Mouse (Mus musculus) limb, embryonic 14.5 days (tissue): Measurements from ENCODE around the gene Meis1. TPM values are rescaled to one million over a fixed set of nuclear protein-coding genes. Genes with fewer than 3 reads are reported as not detected.

Source experiments
- ATAC-seq: fragments of 200-750 bp; cut with Nextera tagmentation; 2 replicates; pipeline ENCODE4 v1.8.0; 2017; ENCODE audit warnings: low read depth, moderate number of reproducible peaks, moderate TSS enrichment; ENCODE audit not compliant: low FRiP score
- DNase-seq: peaks from one replicate; pipeline ENCODE4 v3.0.0-alpha.2; 2015; ENCODE audit warnings: low spot score
- H3K27ac ChIP-seq: fragments of 300-500 bp; sonication (generic); replicated peaks from 2 replicates; pipeline ENCODE4 v1.5.1; 2014; ENCODE audit warnings: low read depth, mild to moderate bottlenecking, low read length, moderate library complexity, mixed read lengths
- H3K27me3 ChIP-seq: fragments of 300-500 bp; sonication (generic); 2 replicates; pipeline ENCODE4 v1.6.1; 2014; ENCODE audit warnings: low read length, mixed read lengths; ENCODE audit not compliant: control insufficient read depth, insufficient read depth
- H3K36me3 ChIP-seq: fragments of 300-500 bp; sonication (generic); 2 replicates; pipeline ENCODE4 v1.6.1; 2014; ENCODE audit warnings: mild to moderate bottlenecking, low read length, moderate library complexity, mixed read lengths; ENCODE audit not compliant: control insufficient read depth, insufficient read depth
- H3K4me1 ChIP-seq: fragments of 300-500 bp; sonication (generic); 2 replicates; pipeline ENCODE4 v1.6.1; 2014; ENCODE audit warnings: antibody characterized with exemption, low read length, mixed read lengths; ENCODE audit not compliant: control insufficient read depth, insufficient read depth
- H3K4me2 ChIP-seq: fragments of 300-500 bp; sonication (generic); replicated peaks from 2 replicates; pipeline ENCODE4 v1.6.1; 2014; ENCODE audit warnings: low read depth, mild to moderate bottlenecking, low read length, moderate library complexity; ENCODE audit not compliant: severe bottlenecking
- H3K4me3 ChIP-seq: fragments of 300-500 bp; sonication (generic); replicated peaks from 2 replicates; pipeline ENCODE4 v1.5.1; 2014; ENCODE audit warnings: low read length
- H3K9ac ChIP-seq: fragments of 300-500 bp; sonication (generic); 2 replicates; pipeline ENCODE4 v1.6.1; 2014; ENCODE audit warnings: mild to moderate bottlenecking, low read depth, low read length, moderate library complexity; ENCODE audit not compliant: severe bottlenecking
- H3K9me3 ChIP-seq: fragments of 300-500 bp; sonication (generic); 2 replicates; pipeline ENCODE4 v1.6.1; 2016; ENCODE audit warnings: low read length; ENCODE audit not compliant: control insufficient read depth
- POLR2A ChIP-seq: fragments of 200-500 bp; IDR thresholded peaks from 2 replicates; pipeline ENCODE4 v1.8.0; 2012; ENCODE audit warnings: inconsistent platforms, mild to moderate bottlenecking, moderate library complexity, borderline replicate concordance; ENCODE audit not compliant: insufficient read depth, insufficient read length; ENCODE audit errors: extremely low read depth
- WGBS: fragments of 180-500 bp; shearing (Covaris S2); extraction: QIAGEN DNeasy Blood & Tissue Kit; methylation state at CpG from one replicate; pipeline ENCODE4 v1.1.7; 2014; 5-methylcytosine and 5-hydroxymethylcytosine counted together
- polyA plus RNA-seq, 2 experiments: library from polyadenylated mRNA; depleted of rRNA in 1 of 2; stranded (reverse) in 1 of 2; unstranded in 1 of 2; fragments of >200 nt; fragmentation: Nextera tagmentation in 1 of 2; extraction: Ambion mirVana in 1 of 2; gene quantifications; 2 replicates each; pipeline versions ENCODE4 v1.2.1 to v1.2.3; 2012 to 2014

The Meis1 gene
- polyA plus RNA-seq, 2 experiments = 15.9 to 16.2 TPM

GRCm38 (mm10) chr11:19025976-19026520 is 7.3 kb upstream of the Meis1 start:
- Histone ChIP-seq H3K9me3 (no peaks in the 10 kb centered on the region), H3K27ac (no peak overlapping the region)
- WGBS = 7% methylated on average over 11 of the region's 11 CpGs

GRCm38 (mm10) chr11:19024496-19025265 is 5.9 kb upstream of the Meis1 start:
- Histone ChIP-seq H3K27ac (no peak overlapping the region), H3K36me3 (no peaks in the 10 kb centered on the region), H3K4me2 (no peak overlapping the region), H3K27me3 (peaks cover 74% of the 10 kb centered on the region), H3K9ac (no peak overlapping the region), H3K4me1 (peaks cover 8% of the 10 kb centered on the region), H3K9me3 (no peaks in the 10 kb centered on the region), H3K4me3 (no peak overlapping the region)
- DNase-seq (peak; percentile 81), ATAC-seq (no peak)
- no peak for TF ChIP-seq POLR2A
- WGBS = 22% methylated on average over 8 of the region's 8 CpGs

More at GRCm38 (mm10) chr11:19025976-19026520, 7.3 kb upstream of the Meis1 start:
- peaks cover 5% of the 10 kb centered on the region for H3K4me1 ChIP-seq
- H3K4me2 ChIP-seq = peak overlapping the region; percentile 92
- DNase-seq (no peak), ATAC-seq (no peak)
- TF ChIP-seq POLR2A = no peak
- H3K4me3 ChIP-seq = peak overlapping the region; percentile 47
- H3K9ac ChIP-seq = no peak overlapping the region; the same call in 1 of the 2 replicates
- peaks cover 61% of the 10 kb centered on the region for H3K27me3 ChIP-seq
- H3K36me3 ChIP-seq = no peaks in the 10 kb centered on the region

- no peak for TF ChIP-seq POLR2A
- ATAC-seq (no peak), DNase-seq (no peak)
- no peak overlapping the region for H3K4me3 ChIP-seq
- peaks cover 8% of the 10 kb centered on the region for H3K4me1 ChIP-seq
- H3K36me3 ChIP-seq = no peaks in the 10 kb centered on the region
- no peak overlapping the region for H3K4me2 ChIP-seq
- H3K9me3 ChIP-seq = no peaks in the 10 kb centered on the region
- H3K27me3 ChIP-seq = peaks cover 74% of the 10 kb centered on the region
- no peak overlapping the region for H3K27ac ChIP-seq
- 17% methylated on average over 5 of the region's 5 CpGs for WGBS
- no peak overlapping the region for H3K9ac ChIP-seq
Measured at GRCm38 (mm10) chr11:19023356-19023755, 4.6 kb upstream of the Meis1 start.

- TF ChIP-seq POLR2A = no peak
- WGBS = 20% methylated on average over 2 of the region's 2 CpGs
- no peak overlapping the region for H3K4me3 ChIP-seq
- no peak overlapping the region for H3K27ac ChIP-seq
- no peaks in the 10 kb centered on the region for H3K9me3 ChIP-seq
- no peak overlapping the region for H3K4me2 ChIP-seq
- no peak overlapping the region for H3K9ac ChIP-seq
- ATAC-seq (no peak), DNase-seq (no peak)
- H3K36me3 ChIP-seq = no peaks in the 10 kb centered on the region
- peaks cover 8% of the 10 kb centered on the region for H3K4me1 ChIP-seq
- H3K27me3 ChIP-seq = peaks cover 74% of the 10 kb centered on the region
Measured at GRCm38 (mm10) chr11:19022576-19022975, 3.8 kb upstream of the Meis1 start.

GRCm38 (mm10) chr11:19020951-19021710 is 2.3 kb upstream of the Meis1 start:
- ATAC-seq = no peak
- Histone ChIP-seq H3K27ac (no peak overlapping the region), H3K36me3 (no peaks in the 10 kb centered on the region), H3K4me2 (peak overlapping the region; percentile 95), H3K4me3 (peak overlapping the region; percentile 56), H3K9me3 (no peaks in the 10 kb centered on the region), H3K27me3 (peaks cover 74% of the 10 kb centered on the region), H3K9ac (no peak overlapping the region), H3K4me1 (peaks cover 2% of the 10 kb centered on the region; the same call in 1 of the 2 replicates)
- DNase-seq = peak; percentile 40
- WGBS = 3% methylated on average over 28 of the region's 28 CpGs
- no peak for TF ChIP-seq POLR2A
